Mouse (Mus musculus): ENCODE data around the gene Wdr25. TPM values are rescaled to one million over a fixed set of nuclear protein-coding genes. Genes with fewer than 3 reads are reported as not detected.

Wdr25 gene
- total and polyA plus RNA-seq, 2 experiments = 9.4 to 11.4 TPM

- H3K36me3 ChIP-seq (ENCODE audit: control insufficient read depth, insufficient read depth, low read length) = no peaks in the 10 kb centered on the region
- H3K27me3 ChIP-seq (ENCODE audit: control insufficient read depth, insufficient read depth, low read length) = no peaks in the 10 kb centered on the region
- no peaks in the 10 kb centered on the region for H3K79me2 ChIP-seq (ENCODE audit: control insufficient read depth, insufficient read depth, low read length)
- TF ChIP-seq POLR2A (IDR thresholded peaks at IDR 0.05; ENCODE audit: extremely low read depth, insufficient read depth, low read length) (no peak), CTCF (IDR thresholded peaks at IDR 0.05; ENCODE audit: low read depth, low read length) (no peak)
- H3K27ac ChIP-seq (replicated peaks; ENCODE audit: insufficient read depth, low read depth, low read length) = no peak overlapping the region
- 88% methylated on average over 12 of the region's 12 CpGs for WGBS
- no peak for DNase-seq (ENCODE audit: extremely low read depth, low read depth, low spot score)
- H3K4me3 ChIP-seq (ENCODE audit: insufficient read depth, low read depth, low read length) = no peak overlapping the region
- no peak overlapping the region for H3K9ac ChIP-seq (ENCODE audit: low read depth, low read length)
- H3K4me1 ChIP-seq (ENCODE audit: control insufficient read depth, insufficient read depth, low read length) = no peaks in the 10 kb centered on the region
Measured at GRCm38 (mm10) chr12:108995976-108996636, 102.7 kb downstream of the Wdr25 start.

GRCm38 (mm10) chr12:108997249-108997648, 103.8 kb downstream of the Wdr25 start:
- no peak for DNase-seq (ENCODE audit: extremely low read depth, low read depth, low spot score)
- Histone ChIP-seq H3K36me3 (ENCODE audit: control insufficient read depth, insufficient read depth, low read length) (no peaks in the 10 kb centered on the region), H3K27ac (replicated peaks; ENCODE audit: insufficient read depth, low read depth, low read length) (no peak overlapping the region), H3K4me1 (ENCODE audit: control insufficient read depth, insufficient read depth, low read length) (no peaks in the 10 kb centered on the region), H3K27me3 (ENCODE audit: control insufficient read depth, insufficient read depth, low read length) (no peaks in the 10 kb centered on the region), H3K9ac (ENCODE audit: low read depth, low read length) (no peak overlapping the region), H3K79me2 (ENCODE audit: control insufficient read depth, insufficient read depth, low read length) (no peaks in the 10 kb centered on the region), H3K4me3 (ENCODE audit: insufficient read depth, low read depth, low read length) (no peak overlapping the region)
- WGBS = 89% methylated on average over 8 of the region's 8 CpGs
- no peak for TF ChIP-seq POLR2A (IDR thresholded peaks at IDR 0.05; ENCODE audit: extremely low read depth, insufficient read depth, low read length)

- Histone ChIP-seq H3K27ac (replicated peaks; ENCODE audit: insufficient read depth, low read depth, low read length) (no peak overlapping the region), H3K36me3 (ENCODE audit: control insufficient read depth, insufficient read depth, low read length) (no peaks in the 10 kb centered on the region), H3K4me3 (ENCODE audit: insufficient read depth, low read depth, low read length) (no peak overlapping the region), H3K9ac (ENCODE audit: low read depth, low read length) (no peak overlapping the region), H3K79me2 (ENCODE audit: control insufficient read depth, insufficient read depth, low read length) (no peaks in the 10 kb centered on the region), H3K27me3 (ENCODE audit: control insufficient read depth, insufficient read depth, low read length) (no peaks in the 10 kb centered on the region), H3K4me1 (ENCODE audit: control insufficient read depth, insufficient read depth, low read length) (no peaks in the 10 kb centered on the region)
- WGBS = 95% methylated on average over 7 of the region's 7 CpGs
- TF ChIP-seq CTCF (IDR thresholded peaks at IDR 0.05; ENCODE audit: low read depth, low read length) (no peak), POLR2A (IDR thresholded peaks at IDR 0.05; ENCODE audit: extremely low read depth, insufficient read depth, low read length) (no peak)
- no peak for DNase-seq (ENCODE audit: extremely low read depth, low read depth, low spot score)
Measured at GRCm38 (mm10) chr12:109002978-109003377, 109.5 kb downstream of the Wdr25 start.

GRCm38 (mm10) chr12:109010070-109010649, 116.7 kb downstream of the Wdr25 start:
- Histone ChIP-seq H3K36me3 (ENCODE audit: control insufficient read depth, insufficient read depth, low read length) (no peaks in the 10 kb centered on the region), H3K79me2 (ENCODE audit: control insufficient read depth, insufficient read depth, low read length) (no peaks in the 10 kb centered on the region), H3K27me3 (ENCODE audit: control insufficient read depth, insufficient read depth, low read length) (no peaks in the 10 kb centered on the region), H3K9ac (ENCODE audit: low read depth, low read length) (no peak overlapping the region), H3K27ac (replicated peaks; ENCODE audit: insufficient read depth, low read depth, low read length) (no peak overlapping the region), H3K4me3 (ENCODE audit: insufficient read depth, low read depth, low read length) (no peak overlapping the region), H3K4me1 (ENCODE audit: control insufficient read depth, insufficient read depth, low read length) (no peaks in the 10 kb centered on the region)
- no peak for TF ChIP-seq CTCF (IDR thresholded peaks at IDR 0.05; ENCODE audit: low read depth, low read length)
- TF ChIP-seq POLR2A (IDR thresholded peaks at IDR 0.05; ENCODE audit: extremely low read depth, insufficient read depth, low read length) = no peak
- no peak for DNase-seq (ENCODE audit: extremely low read depth, low read depth, low spot score)
- WGBS = 90% methylated on average over 18 of the region's 18 CpGs

- WGBS = 89% methylated on average over 10 of the region's 10 CpGs
- H3K4me3 ChIP-seq (ENCODE audit: insufficient read depth, low read depth, low read length) = no peak overlapping the region
- H3K36me3 ChIP-seq (ENCODE audit: control insufficient read depth, insufficient read depth, low read length) = no peaks in the 10 kb centered on the region
- TF ChIP-seq CTCF (IDR thresholded peaks at IDR 0.05; ENCODE audit: low read depth, low read length) = no peak
- TF ChIP-seq POLR2A (IDR thresholded peaks at IDR 0.05; ENCODE audit: extremely low read depth, insufficient read depth, low read length) = no peak
- H3K4me1 ChIP-seq (ENCODE audit: control insufficient read depth, insufficient read depth, low read length) = no peaks in the 10 kb centered on the region
- H3K9ac ChIP-seq (ENCODE audit: low read depth, low read length) = no peak overlapping the region
- no peak for DNase-seq (ENCODE audit: extremely low read depth, low read depth, low spot score)
- no peaks in the 10 kb centered on the region for H3K79me2 ChIP-seq (ENCODE audit: control insufficient read depth, insufficient read depth, low read length)
- H3K27me3 ChIP-seq (ENCODE audit: control insufficient read depth, insufficient read depth, low read length) = no peaks in the 10 kb centered on the region
- no peak overlapping the region for H3K27ac ChIP-seq (replicated peaks; ENCODE audit: insufficient read depth, low read depth, low read length)
Measured at GRCm38 (mm10) chr12:109022181-109022691, 128.8 kb downstream of the Wdr25 start.

- Histone ChIP-seq H3K36me3 (ENCODE audit: control insufficient read depth, insufficient read depth, low read length) (no peaks in the 10 kb centered on the region), H3K27me3 (ENCODE audit: control insufficient read depth, insufficient read depth, low read length) (no peaks in the 10 kb centered on the region), H3K4me3 (ENCODE audit: insufficient read depth, low read depth, low read length) (no peak overlapping the region), H3K27ac (replicated peaks; ENCODE audit: insufficient read depth, low read depth, low read length) (no peak overlapping the region), H3K4me1 (ENCODE audit: control insufficient read depth, insufficient read depth, low read length) (no peaks in the 10 kb centered on the region), H3K79me2 (ENCODE audit: control insufficient read depth, insufficient read depth, low read length) (no peaks in the 10 kb centered on the region), H3K9ac (ENCODE audit: low read depth, low read length) (no peak overlapping the region)
- WGBS = 90% methylated on average over 5 of the region's 5 CpGs
- no peak for DNase-seq (ENCODE audit: extremely low read depth, low read depth, low spot score)
- TF ChIP-seq CTCF (IDR thresholded peaks at IDR 0.05; ENCODE audit: low read depth, low read length) (no peak), POLR2A (IDR thresholded peaks at IDR 0.05; ENCODE audit: extremely low read depth, insufficient read depth, low read length) (no peak)
Measured at GRCm38 (mm10) chr12:109022966-109023365, 129.5 kb downstream of the Wdr25 start.

All from liver, adult 2 months (tissue).